Mouse (Mus musculus) erythroblast, embryonic 14.5 days (primary cell): Measurements from ENCODE around the gene Lrrc4b.

Experiments
- GATA1 ChIP-seq: IDR thresholded peaks from 2 replicates; pipeline ENCODE4 v1.6.1; 2012; ENCODE audit warnings: low read length, inconsistent platforms, mixed read lengths
- TAL1 ChIP-seq: IDR thresholded peaks from 3 replicates; pipeline ENCODE4 v1.6.1; 2012; ENCODE audit warnings: low read length, inconsistent platforms, mixed read lengths

- TF ChIP-seq TAL1 = no peak
- TF ChIP-seq GATA1 = no peak
Measured at GRCm38 (mm10) chr7:44463056-44463425, 34.2 kb downstream of the Lrrc4b start.
